Mouse (Mus musculus): ENCODE data around the gene Hepacam. TPM values are rescaled to one million over a fixed set of nuclear protein-coding genes. Genes with fewer than 3 reads are reported as not detected.
A peak's percentile ranks its signal among the peaks of the same experiment; 100 is the strongest.

Gene Hepacam
- polyA plus RNA-seq, 1 experiment from 2014 or later: not detected

GRCm38 (mm10) chr9:37362084-37362483 is 5.1 kb upstream of the Hepacam start:
- no peak overlapping the region for H3K4me2 ChIP-seq
- H3K36me3 ChIP-seq: no peaks in the 10 kb centered on the region
- no peaks in the 10 kb centered on the region for H3K27me3 ChIP-seq
- H3K9me3 ChIP-seq: no peaks in the 10 kb centered on the region
- no peak overlapping the region for H3K9ac ChIP-seq
- H3K27ac ChIP-seq: no peak overlapping the region
- ATAC-seq (ENCODE audit: insufficient number of reproducible peaks, insufficient read depth, low FRiP score, low TSS enrichment, low read depth): no peak
- H3K4me3 ChIP-seq: no peak overlapping the region
- peaks cover 12% of the 10 kb centered on the region for H3K4me1 ChIP-seq

DNA sequence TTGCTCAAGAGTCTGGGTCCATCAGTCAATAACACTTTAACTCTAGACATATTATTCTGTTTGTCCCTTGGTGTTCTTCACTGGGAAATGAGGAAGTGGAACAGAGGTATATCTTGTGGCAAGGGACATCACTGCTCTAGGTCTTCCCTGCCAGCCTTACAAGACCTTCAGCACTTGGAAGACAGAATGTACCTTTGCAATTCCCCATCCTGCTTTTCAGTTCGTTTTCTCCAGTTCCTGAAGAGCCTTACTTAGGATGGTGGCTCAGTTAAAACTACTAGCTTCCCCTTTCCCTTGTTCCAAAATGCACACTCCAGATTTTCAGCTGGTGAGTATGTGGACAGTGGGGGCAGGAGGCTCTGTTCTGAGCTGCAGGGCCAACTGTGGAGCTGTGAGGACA is 4.3 kb upstream of the Hepacam start:
- H3K9ac ChIP-seq: no peak overlapping the region

DNA sequence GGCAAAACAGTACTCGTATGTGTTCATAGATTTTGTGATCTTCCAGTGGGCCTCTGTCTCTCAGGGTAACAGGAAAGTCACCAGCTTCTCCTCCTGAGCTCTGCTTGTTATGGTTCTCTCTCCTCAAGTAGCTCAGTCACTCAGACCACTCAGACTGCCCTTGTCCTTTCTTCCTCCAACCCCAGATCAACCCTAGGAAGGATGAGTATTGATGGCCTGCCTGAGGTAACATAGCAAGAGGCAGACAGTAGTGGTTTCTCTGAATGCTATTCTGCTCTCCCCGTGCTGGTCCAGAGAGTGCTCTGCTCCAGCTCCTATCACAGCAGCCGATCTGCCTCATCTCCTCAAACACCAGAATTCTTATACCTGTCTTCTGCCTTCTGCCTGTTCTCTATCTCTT is 3.6 kb upstream of the Hepacam start:
- no peaks in the 10 kb centered on the region for H3K36me3 ChIP-seq
- 73% methylated on average over 3 of the region's 3 CpGs for WGBS
- H3K9ac ChIP-seq: no peak overlapping the region
- no peak for ATAC-seq (ENCODE audit: insufficient number of reproducible peaks, insufficient read depth, low FRiP score, low TSS enrichment, low read depth)
- H3K27ac ChIP-seq: no peak overlapping the region
- H3K4me3 ChIP-seq: no peak overlapping the region
- H3K4me2 ChIP-seq: no peak overlapping the region
- H3K9me3 ChIP-seq: no peaks in the 10 kb centered on the region
- peaks cover 12% of the 10 kb centered on the region for H3K4me1 ChIP-seq
- no peaks in the 10 kb centered on the region for H3K27me3 ChIP-seq

More for the DNA sequence above, 4.3 kb upstream of the Hepacam start:
- WGBS: 54% methylated on average over 1 of the region's 1 CpGs
- Histone ChIP-seq H3K27ac (no peak overlapping the region), H3K36me3 (no peaks in the 10 kb centered on the region), H3K27me3 (no peaks in the 10 kb centered on the region), H3K9me3 (no peaks in the 10 kb centered on the region), H3K4me3 (no peak overlapping the region), H3K4me2 (no peak overlapping the region), H3K4me1 (peaks cover 12% of the 10 kb centered on the region)
- ATAC-seq (ENCODE audit: insufficient number of reproducible peaks, insufficient read depth, low FRiP score, low TSS enrichment, low read depth): no peak

DNA sequence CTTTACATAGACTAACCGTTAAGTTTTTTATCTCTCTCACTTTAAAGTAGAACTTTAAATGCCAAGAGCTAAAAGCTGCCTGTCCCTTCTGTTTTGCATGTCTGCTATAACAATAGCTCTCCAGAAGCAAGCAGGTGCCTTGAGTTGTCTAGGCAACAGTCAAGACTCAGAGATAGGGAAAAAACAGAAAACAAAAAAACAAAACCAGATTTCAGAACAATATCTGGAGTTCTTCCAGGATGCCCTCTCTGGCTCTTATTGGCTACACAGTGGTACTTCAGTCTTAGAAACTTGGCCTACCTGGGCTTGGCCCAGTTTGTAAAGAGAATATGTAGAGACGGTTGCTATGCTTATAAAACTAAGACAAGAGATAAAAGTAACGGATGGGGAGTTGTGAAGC is 2.8 kb upstream of the Hepacam start:
- Histone ChIP-seq H3K9me3 (no peaks in the 10 kb centered on the region), H3K36me3 (no peaks in the 10 kb centered on the region), H3K27me3 (no peaks in the 10 kb centered on the region), H3K9ac (no peak overlapping the region), H3K27ac (no peak overlapping the region), H3K4me3 (no peak overlapping the region), H3K4me1 (peaks cover 7% of the 10 kb centered on the region), H3K4me2 (no peak overlapping the region)
- ATAC-seq (ENCODE audit: insufficient number of reproducible peaks, insufficient read depth, low FRiP score, low TSS enrichment, low read depth): no peak
- WGBS: 83% methylated on average over 3 of the region's 3 CpGs

- Histone ChIP-seq H3K36me3 (no peaks in the 10 kb centered on the region), H3K9ac (no peak overlapping the region), H3K27ac (no peak overlapping the region), H3K4me1 (no peaks in the 10 kb centered on the region), H3K9me3 (no peaks in the 10 kb centered on the region), H3K27me3 (no peaks in the 10 kb centered on the region), H3K4me3 (no peak overlapping the region), H3K4me2 (no peak overlapping the region)
- no peak for ATAC-seq (ENCODE audit: insufficient number of reproducible peaks, insufficient read depth, low FRiP score, low TSS enrichment, low read depth)
- WGBS: 65% methylated on average over 5 of the region's 5 CpGs
Observed at GRCm38 (mm10) chr9:37365706-37366105, 1.4 kb upstream of the Hepacam start.

GRCm38 (mm10) chr9:37368081-37368830 is 1.1 kb downstream of the Hepacam start:
- no peak overlapping the region for H3K4me2 ChIP-seq
- 73% methylated on average over 11 of the region's 11 CpGs for WGBS
- no peaks in the 10 kb centered on the region for H3K4me1 ChIP-seq
- H3K27me3 ChIP-seq: no peaks in the 10 kb centered on the region
- no peak overlapping the region for H3K9ac ChIP-seq
- H3K4me3 ChIP-seq: no peak overlapping the region
- H3K27ac ChIP-seq: no peak overlapping the region
- H3K36me3 ChIP-seq: no peaks in the 10 kb centered on the region
- no peaks in the 10 kb centered on the region for H3K9me3 ChIP-seq
- no peak for ATAC-seq (ENCODE audit: insufficient number of reproducible peaks, insufficient read depth, low FRiP score, low TSS enrichment, low read depth)

GRCm38 (mm10) chr9:37368860-37369259 is 1.7 kb downstream of the Hepacam start:
- H3K9me3 ChIP-seq: no peaks in the 10 kb centered on the region
- no peak overlapping the region for H3K27ac ChIP-seq
- H3K4me2 ChIP-seq: no peak overlapping the region
- H3K4me3 ChIP-seq: no peak overlapping the region
- H3K27me3 ChIP-seq: no peaks in the 10 kb centered on the region
- 78% methylated on average over 8 of the region's 8 CpGs for WGBS
- no peaks in the 10 kb centered on the region for H3K36me3 ChIP-seq
- no peak for ATAC-seq (ENCODE audit: insufficient number of reproducible peaks, insufficient read depth, low FRiP score, low TSS enrichment, low read depth)
- no peak overlapping the region for H3K9ac ChIP-seq
- no peaks in the 10 kb centered on the region for H3K4me1 ChIP-seq

DNA sequence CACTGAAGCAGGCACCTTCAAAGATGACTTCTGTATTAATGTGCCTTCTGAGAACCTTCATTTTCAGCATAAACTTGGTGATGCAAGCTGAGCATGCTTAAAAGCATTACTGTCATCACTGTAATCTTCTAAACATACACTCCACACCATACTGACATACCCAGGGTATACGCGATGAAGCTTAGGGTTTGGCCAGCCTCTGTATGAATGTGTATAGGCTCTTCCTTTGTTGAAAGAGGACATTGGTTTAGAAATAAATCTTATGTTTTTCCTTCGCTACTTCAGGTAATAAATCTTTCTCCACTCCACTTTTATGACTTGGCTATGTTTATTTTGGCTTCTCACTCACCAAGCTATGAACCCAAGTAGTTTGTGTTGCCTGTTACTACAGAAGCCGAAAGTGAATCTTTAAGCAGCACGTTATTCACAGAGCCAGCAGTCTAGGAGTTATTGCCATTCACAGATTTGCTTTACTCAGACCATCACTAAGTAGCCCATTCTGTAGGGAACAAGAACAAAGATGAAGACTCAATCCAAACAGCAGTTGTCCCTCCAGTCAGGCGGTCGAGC is 4.2 kb downstream of the Hepacam start:
- 83% methylated on average over 7 of the region's 7 CpGs for WGBS
- no peaks in the 10 kb centered on the region for H3K9me3 ChIP-seq
- no peak for ATAC-seq (ENCODE audit: insufficient number of reproducible peaks, insufficient read depth, low FRiP score, low TSS enrichment, low read depth)
- H3K4me3 ChIP-seq: no peak overlapping the region
- no peaks in the 10 kb centered on the region for H3K36me3 ChIP-seq
- no peaks in the 10 kb centered on the region for H3K4me1 ChIP-seq
- H3K27ac ChIP-seq: no peak overlapping the region
- no peak overlapping the region for H3K9ac ChIP-seq
- no peaks in the 10 kb centered on the region for H3K27me3 ChIP-seq
- no peak overlapping the region for H3K4me2 ChIP-seq

GRCm38 (mm10) chr9:37375718-37376117 is 8.6 kb downstream of the Hepacam start:
- Histone ChIP-seq H3K27me3 (no peaks in the 10 kb centered on the region), H3K27ac (no peak overlapping the region), H3K36me3 (no peaks in the 10 kb centered on the region), H3K9me3 (no peaks in the 10 kb centered on the region), H3K4me3 (no peak overlapping the region), H3K4me2 (no peak overlapping the region), H3K9ac (no peak overlapping the region), H3K4me1 (no peaks in the 10 kb centered on the region)
- 87% methylated on average over 5 of the region's 5 CpGs for WGBS
- no peak for ATAC-seq (ENCODE audit: insufficient number of reproducible peaks, insufficient read depth, low FRiP score, low TSS enrichment, low read depth)

- no peak for ATAC-seq (ENCODE audit: insufficient number of reproducible peaks, insufficient read depth, low FRiP score, low TSS enrichment, low read depth)
- 86% methylated on average over 6 of the region's 6 CpGs for WGBS
- Histone ChIP-seq H3K27ac (no peak overlapping the region), H3K9ac (no peak overlapping the region), H3K4me1 (peaks cover 8% of the 10 kb centered on the region), H3K27me3 (peaks cover 31% of the 10 kb centered on the region), H3K4me2 (no peak overlapping the region), H3K36me3 (no peaks in the 10 kb centered on the region), H3K4me3 (no peak overlapping the region), H3K9me3 (no peaks in the 10 kb centered on the region)
Observed at GRCm38 (mm10) chr9:37383161-37383560, 16.0 kb downstream of the Hepacam start.

GRCm38 (mm10) chr9:37384284-37385182 is 17.4 kb downstream of the Hepacam start:
- H3K9me3 ChIP-seq: no peaks in the 10 kb centered on the region
- H3K27ac ChIP-seq: no peak overlapping the region
- ATAC-seq (ENCODE audit: insufficient number of reproducible peaks, insufficient read depth, low FRiP score, low TSS enrichment, low read depth): 0 out of 2 replicates have a peak, but pooled peaks have one; percentile 54
- peaks cover 31% of the 10 kb centered on the region for H3K27me3 ChIP-seq
- peak overlapping the region; percentile 93 for H3K4me2 ChIP-seq
- peaks cover 8% of the 10 kb centered on the region for H3K4me1 ChIP-seq
- no peaks in the 10 kb centered on the region for H3K36me3 ChIP-seq
- peak overlapping the region; percentile 50 for H3K4me3 ChIP-seq
- 8% methylated on average over 51 of the region's 54 CpGs for WGBS
- peak overlapping the region; percentile 75 for H3K9ac ChIP-seq

All from embryonic facial prominence, embryonic 13.5 days (tissue).